20 mouse cellular contexts compared by ENCODE assay signal in the genomic region with DNA sequence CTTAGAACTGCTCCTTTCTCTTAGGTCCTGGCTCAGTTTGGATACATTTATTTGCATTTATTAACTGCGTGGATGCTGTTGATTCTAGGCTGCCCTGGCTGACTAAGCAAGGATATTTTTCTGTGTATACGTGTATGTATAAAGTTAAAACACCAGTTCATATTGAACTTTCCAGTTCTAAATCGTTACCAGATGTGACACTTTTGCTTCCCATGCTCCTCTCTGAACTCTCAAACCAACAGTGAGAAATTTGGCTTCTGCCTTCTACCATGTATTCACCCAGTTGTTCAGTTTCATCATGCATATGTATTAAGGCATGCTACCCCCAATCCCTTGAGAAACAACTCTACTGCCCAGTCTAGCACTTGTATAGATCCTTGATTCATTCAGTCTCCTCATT. TPM values are rescaled to one million over a fixed set of nuclear protein-coding genes. Genes with fewer than 3 reads are reported as not detected.
"Had no signal": no experiment of that assay in that cellular context is flagged by ENCODE, and none has a peak within 500 bp of the region (broad histone marks: within the 10 kb centered on the region; RNA-seq: fewer than 3 reads in every experiment).

No protein-coding gene starts in this region.

- H3K9ac ChIP-seq: liver, postnatal 0 days; lung, embryonic 15.5 days; midbrain, embryonic 13.5 days; midbrain, embryonic 15.5 days; neural tube, embryonic 12.5 days; stomach, embryonic 15.5 days had no signal

- H3K4me3 ChIP-seq: lung, embryonic 15.5 days; megakaryocyte, embryonic 14.5 days; midbrain, embryonic 13.5 days; midbrain, embryonic 15.5 days; neural tube, embryonic 12.5 days; stomach, embryonic 15.5 days had no signal

- H3K4me1 ChIP-seq: lung, embryonic 15.5 days; midbrain, embryonic 15.5 days; neural tube, embryonic 12.5 days; stomach, embryonic 15.5 days had no signal

- H3K27ac ChIP-seq: lung, embryonic 15.5 days; macrophage; midbrain, embryonic 13.5 days; midbrain, embryonic 15.5 days; neural tube, embryonic 12.5 days; stomach, embryonic 15.5 days; stomach, postnatal 0 days had no signal

- H3K4me2 ChIP-seq: lung, embryonic 15.5 days; midbrain, embryonic 11.5 days; midbrain, embryonic 13.5 days; midbrain, embryonic 15.5 days; neural tube, embryonic 12.5 days; stomach, embryonic 15.5 days had no signal

- H3K36me3 ChIP-seq: lung, embryonic 15.5 days; midbrain, embryonic 13.5 days; midbrain, embryonic 15.5 days; neural tube, embryonic 12.5 days; stomach, embryonic 15.5 days had no signal

- H3K9me3 ChIP-seq: lung, embryonic 15.5 days; megakaryocyte, embryonic 14.5 days; midbrain, embryonic 13.5 days; midbrain, embryonic 15.5 days; neural tube, embryonic 12.5 days; stomach, embryonic 15.5 days had no signal

- ATAC-seq: liver, postnatal 0 days; lung, postnatal 0 days; midbrain, embryonic 13.5 days; midbrain, embryonic 15.5 days had no signal

- DNase-seq: liver, postnatal 0 days; lung, adult 2 months; lung, postnatal 14 days; lung, postnatal 36 days; right cerebral cortex, postnatal 14 days; thymus, adult 2 months; thymus, postnatal 25 days; thymus, postnatal 4 days had no signal

- H3K27me3 ChIP-seq: lung, embryonic 15.5 days; megakaryocyte, embryonic 14.5 days; midbrain, embryonic 13.5 days; midbrain, embryonic 15.5 days; neural tube, embryonic 12.5 days; stomach, embryonic 15.5 days had no signal

RNA-seq across cellular contexts. Expression of gene Dkk2, which starts 45.0 kb away (rescaled TPM):
- total RNA-seq: megakaryocyte progenitor cell, adult 5-6 weeks; monocyte, adult 5-6 weeks had no signal
